Mouse (Mus musculus) Muller cell, postnatal 12 days (primary cell): ENCODE results near the gene 1500009L16Rik.

ENCODE experiments used
- DNase-seq: peaks from one replicate; pipeline ENCODE4 v3.0.0-alpha.2; 2015; ENCODE audit errors: inconsistent ontology term

1500009L16Rik gene

GRCm38 (mm10) chr10:83722579-83723031 lies at the start of gene 1500009L16Rik:
Gene 1500009L16Rik (plus strand): TSS chr10:83722865.
- DNase-seq = peak; percentile 89

DNA sequence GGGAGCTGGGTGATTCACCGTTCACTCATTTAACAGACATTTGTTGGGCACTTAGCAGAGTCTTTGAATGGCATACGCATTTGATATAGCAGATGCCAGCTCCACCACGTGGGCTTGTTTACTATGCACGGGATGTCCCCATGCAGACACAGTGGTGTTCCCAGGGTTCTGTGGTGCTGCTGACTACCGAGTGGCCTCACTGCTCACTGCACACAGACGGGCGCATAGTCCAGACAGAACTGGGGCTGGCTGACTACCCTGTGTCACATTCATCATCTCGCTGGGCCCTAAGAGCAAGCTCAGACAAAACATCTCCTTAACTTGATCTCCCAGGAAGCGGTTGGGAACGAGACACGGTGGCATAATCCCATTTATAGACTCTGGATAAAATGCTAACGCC lies 41.3 kb upstream of the 1500009L16Rik start:
- no peak for DNase-seq

- no peak for DNase-seq
Measured at GRCm38 (mm10) chr10:83688215-83688614, 34.5 kb upstream of the 1500009L16Rik start.

DNA sequence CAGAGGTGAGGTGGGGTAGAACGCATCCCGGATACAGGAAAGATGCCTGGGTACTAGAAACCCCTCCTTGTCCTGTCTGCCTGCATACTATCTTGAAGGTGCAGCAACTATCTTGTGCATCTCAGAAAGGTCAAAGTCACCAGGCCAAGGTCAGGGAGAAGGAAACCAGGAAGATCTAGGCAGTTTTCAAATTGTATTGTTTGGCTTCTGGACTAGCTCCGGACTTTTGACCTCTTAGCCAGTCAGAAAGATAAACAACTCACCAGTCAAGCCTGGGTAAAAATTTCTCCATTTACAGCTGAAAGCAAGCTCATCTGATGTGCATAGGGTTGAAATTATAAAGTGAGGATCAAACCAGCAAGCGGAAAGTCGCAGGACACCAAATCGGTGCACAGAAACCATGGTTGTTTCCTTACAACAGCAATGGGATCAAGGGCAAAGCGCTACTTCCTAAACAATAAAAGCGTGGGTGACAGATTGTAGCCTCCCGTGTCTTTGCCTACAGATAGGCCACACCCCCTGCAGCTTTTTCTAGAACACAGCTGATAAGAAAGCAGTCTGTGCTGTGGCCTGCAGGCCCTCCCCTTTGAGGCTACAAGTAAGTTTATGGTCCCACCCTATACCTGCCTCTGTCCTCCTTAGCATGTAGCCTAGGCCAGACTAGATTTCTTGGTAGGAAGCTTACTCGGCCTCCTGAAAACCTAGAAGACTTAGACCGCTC lies 30.3 kb upstream of the 1500009L16Rik start:
- DNase-seq = no peak

GRCm38 (mm10) chr10:83696226-83696625 lies 26.4 kb upstream of the 1500009L16Rik start:
- DNase-seq = no peak

DNA sequence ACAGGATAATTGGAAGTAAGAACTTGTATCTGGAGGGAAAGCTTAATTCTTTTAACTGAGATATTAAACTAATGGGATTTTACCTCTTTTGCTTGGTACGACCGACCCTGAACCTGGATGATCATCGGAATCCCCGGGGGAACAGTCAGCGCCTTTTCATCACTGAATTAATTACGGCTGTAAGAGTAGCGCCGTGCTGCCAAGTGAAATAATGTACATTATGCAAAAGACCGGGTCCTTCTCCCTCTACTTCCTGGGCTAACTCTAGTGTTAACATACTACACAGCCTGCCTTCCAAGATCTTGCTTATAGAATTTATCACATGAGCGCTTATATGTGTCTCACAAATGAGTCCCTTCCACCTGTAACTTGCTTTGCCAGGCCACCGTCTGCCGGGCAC lies 16.0 kb upstream of the 1500009L16Rik start:
- DNase-seq = no peak

GRCm38 (mm10) chr10:83709920-83710319 lies 12.7 kb upstream of the 1500009L16Rik start:
- no peak for DNase-seq

DNA sequence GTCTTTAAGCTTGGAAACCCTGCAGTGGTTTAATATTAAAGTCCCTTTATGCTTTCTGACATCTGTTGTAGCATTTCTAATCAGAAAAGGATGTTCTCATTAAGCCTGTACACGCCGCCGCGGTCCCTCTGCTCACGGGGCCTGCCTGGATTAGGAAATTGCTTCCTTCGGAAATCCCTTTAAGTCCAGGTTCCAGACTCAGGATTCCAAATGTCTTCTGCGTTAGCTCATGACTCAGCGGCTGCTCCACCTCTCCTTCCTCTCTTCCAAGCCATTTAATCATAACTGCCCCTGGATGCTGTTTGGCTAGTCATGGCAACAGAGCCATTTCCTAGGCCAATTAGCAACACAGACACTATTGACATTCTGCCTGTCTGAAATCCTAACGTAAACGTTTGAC lies 10.9 kb upstream of the 1500009L16Rik start:
- DNase-seq = peak; percentile 17

DNA sequence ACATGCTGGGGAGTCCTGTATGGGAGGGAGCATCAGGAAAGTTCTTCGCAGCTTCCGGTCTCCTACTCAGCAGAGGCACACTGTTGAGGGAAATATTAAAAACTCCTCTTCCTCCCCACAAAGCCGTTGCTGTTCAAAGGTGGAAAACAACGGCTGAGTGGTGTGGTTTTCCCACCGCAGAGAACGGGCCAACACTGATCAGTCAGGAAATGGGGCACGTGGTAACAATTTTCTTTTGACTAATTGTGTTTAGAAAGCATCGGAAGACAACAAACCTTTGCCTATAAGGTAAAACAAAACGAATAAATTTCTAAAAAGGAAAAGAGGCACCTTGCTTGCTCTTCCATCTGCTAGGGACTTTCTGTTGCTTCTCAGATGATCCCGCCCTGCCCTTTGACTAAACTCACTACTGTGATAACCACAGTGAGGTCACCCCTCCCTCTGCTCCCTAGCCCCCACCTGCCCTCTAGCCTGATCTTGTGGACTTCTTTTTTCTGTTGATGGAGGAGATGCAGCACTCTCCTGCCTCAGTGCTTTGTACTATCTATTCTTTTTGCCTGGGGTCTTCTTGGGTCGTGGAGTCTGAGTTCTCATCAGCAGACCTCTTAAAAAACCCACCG lies 3.7 kb upstream of the 1500009L16Rik start:
- DNase-seq = no peak

DNA sequence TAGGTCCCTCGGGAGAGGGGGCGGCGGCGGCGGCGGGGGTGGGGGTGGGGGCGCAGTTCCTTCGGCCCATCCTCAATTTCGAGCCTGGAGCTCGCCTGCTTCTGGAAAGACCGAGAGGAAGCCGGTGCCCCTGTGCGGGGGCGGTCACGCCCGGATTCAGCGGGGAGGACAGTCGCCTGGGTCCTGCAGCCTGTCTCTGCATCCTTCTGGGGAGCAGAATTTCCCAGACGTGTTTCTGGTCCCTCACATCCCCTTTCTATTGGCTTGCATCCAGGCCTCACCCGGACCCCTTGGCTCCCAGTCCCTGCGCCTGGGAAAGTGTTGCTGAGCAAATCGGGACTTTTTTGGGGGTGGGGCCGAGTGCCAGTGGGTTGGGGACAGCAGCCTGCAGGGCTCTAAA lies 390 bp downstream of the 1500009L16Rik start:
- no peak for DNase-seq

DNA sequence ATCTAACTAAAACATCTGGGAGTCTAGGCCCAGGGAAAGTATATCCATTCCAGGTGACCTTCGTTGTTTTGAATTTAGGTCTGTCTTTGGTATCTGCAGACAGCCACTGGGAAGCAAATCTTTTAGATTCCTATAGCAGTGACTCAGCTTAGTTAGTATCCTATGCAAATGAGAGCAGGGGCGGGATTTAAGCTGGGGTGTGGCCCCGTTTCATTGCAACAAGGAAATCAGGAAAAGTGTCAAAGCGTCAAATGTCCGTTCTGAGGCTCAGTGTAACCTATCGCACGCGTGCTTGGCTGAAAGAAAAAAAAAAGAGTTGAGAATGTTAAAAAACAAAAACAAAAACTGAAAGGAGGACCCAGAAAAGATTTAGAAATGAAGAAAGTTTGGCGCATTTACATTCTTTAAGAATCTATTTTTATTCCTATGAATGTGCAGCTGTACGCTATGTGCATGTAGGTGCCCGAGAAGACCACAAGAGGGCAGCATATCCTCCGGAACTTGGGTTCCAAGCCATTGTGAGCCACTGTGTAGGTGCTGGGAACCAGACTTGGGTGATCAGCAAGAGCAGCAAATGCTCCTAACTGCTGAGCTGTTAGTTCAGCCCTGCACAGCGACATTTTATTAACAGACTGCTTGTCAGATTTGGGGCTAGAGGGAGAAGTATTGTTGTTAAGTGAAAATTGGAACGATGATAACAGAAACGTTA lies 1.8 kb downstream of the 1500009L16Rik start:
- no peak for DNase-seq

GRCm38 (mm10) chr10:83726164-83726563 lies 3.5 kb downstream of the 1500009L16Rik start:
- peak; percentile 42 for DNase-seq

DNA sequence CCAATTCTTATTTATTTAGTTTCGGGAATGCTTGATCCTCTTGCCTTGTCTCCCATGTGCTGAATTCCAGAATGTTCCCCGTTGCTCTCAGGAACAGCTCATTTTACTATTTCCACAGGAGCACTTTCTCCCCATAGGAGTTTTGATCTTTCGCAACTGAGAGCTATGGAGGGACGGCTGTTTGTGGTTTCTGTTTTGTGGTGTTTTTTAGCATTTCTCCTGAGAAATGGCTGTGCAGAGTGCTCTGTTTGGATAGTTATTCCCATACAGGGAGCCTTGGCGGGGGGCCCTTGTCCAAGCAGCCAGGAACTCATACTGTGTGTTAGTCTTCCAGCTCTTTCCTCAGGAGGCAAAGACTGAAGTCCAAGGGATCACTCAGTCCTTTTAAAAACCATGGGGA lies 5.2 kb downstream of the 1500009L16Rik start:
- no peak for DNase-seq

GRCm38 (mm10) chr10:83728529-83728928 lies 5.9 kb downstream of the 1500009L16Rik start:
- no peak for DNase-seq

DNA sequence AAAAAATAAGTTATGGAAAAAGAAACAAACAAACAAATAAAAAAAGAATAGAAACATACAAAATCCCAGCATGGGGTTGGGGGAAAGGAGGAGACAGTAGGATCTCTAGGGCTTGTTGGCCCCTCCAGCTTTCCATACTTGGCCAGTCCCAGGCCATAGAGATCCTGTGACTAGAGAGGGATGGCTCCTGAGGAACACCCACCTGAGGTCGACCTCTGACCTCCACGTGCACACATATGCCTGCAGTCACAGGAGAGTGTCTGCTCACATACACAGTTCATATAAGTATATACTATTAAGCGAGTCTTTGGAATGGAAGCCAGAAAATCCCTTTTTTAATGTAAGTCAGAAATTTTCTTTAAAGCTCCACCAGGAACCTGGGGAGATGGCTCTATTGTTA lies 6.4 kb downstream of the 1500009L16Rik start:
- DNase-seq = no peak

- DNase-seq = peak; percentile 60
Measured at GRCm38 (mm10) chr10:83729492-83729891, 6.8 kb downstream of the 1500009L16Rik start.

GRCm38 (mm10) chr10:83733725-83734124 lies 11.1 kb downstream of the 1500009L16Rik start:
- no peak for DNase-seq

DNA sequence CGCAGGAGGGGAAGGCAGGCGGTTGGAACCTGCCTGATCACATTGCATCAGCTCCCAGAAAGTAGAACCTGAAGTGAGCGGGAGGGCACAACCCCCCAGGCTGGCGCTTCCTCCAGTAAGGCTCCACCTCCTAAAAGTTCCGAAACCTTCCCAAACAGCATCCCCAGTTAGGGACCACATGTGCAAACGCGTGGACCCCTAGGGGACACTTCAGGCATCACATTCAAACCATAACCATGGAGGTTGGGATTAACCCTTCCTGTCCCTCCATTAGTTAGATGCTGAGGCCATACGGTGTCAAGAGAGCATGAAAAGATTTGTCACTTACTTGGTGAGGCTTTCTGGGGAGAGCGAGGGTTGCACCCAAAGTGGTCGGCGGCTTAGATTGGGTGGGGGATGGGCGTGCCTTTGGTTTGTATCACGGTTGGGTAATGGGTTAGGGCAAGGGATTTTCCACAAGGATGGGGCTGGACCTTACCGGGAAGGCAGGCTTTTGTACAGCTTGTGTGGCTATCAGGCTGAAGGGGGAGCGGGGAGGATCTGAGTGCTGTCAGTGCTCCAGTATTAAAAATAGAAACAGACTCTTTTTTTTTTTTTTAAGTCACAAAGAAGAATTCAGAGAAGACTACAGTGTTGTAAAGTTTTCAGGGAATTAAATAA lies 16.5 kb downstream of the 1500009L16Rik start:
- DNase-seq = no peak

DNA sequence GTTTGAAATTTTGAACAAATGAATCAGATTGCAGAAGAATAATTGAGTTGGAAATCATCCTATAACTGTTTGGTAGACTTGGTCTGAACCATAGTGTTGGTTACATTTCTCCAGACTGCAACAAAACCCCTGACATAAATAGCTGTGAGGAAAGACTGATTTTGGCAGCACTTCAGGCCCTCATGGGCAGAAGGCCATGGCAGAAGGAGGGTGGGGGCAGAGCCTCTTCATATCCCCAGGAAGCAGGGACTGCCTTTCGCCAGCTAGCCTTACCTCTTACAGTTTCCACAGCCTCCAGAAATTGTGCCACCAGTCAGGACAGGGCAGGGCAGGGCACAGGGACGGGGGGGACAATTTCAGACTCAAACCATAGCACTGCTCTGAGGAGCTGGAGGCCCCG lies 22.0 kb downstream of the 1500009L16Rik start:
- peak; percentile 55 for DNase-seq

DNA sequence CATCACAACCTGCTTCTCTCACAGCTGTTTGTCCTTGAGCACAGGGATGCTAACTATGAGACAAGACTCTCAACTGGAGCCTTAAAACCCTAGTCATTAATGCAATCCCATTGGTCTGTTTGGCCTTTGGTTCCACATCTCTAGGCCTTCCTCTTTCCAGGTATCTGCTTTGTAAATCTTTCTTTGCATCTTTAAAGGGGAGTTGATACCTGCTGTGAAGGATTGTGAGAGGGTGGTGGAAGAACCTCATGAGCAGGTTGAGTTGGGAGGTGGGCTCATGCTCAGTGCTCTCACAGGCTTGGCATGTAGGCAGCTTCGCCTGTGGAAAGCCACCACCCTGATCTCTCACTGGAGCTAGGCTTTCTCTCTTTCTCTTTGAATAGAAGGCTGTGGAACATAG lies 30.4 kb downstream of the 1500009L16Rik start:
- DNase-seq = no peak

DNA sequence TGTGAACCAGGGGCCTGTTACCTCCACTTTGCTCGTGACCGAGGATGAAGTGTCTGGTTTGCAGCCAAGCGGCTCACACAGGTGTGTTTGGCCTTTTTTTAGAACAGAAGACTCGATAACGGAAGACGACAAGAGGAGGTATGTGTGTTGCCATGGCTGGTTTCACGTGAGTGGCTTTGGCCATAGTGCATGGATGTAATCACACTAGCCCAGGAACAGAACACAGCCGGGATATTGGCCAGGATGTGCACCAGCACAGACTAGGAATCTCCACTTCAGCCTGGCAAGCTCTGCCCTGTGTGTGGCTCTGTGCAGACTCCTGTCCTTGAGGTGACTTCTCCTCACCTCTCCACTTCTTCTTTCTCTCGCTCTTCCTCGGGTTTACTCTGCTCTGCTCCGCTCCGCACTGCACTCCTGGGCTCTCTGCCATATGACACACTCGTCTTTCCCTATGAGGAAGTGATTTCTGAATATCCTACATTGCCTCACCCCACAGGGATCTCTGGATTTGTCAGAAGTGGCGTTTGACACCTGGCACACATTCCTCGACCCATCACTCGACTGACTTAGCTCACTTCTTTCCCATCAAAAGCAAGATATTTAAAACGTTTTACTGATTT lies 34.8 kb downstream of the 1500009L16Rik start:
- no peak for DNase-seq

DNA sequence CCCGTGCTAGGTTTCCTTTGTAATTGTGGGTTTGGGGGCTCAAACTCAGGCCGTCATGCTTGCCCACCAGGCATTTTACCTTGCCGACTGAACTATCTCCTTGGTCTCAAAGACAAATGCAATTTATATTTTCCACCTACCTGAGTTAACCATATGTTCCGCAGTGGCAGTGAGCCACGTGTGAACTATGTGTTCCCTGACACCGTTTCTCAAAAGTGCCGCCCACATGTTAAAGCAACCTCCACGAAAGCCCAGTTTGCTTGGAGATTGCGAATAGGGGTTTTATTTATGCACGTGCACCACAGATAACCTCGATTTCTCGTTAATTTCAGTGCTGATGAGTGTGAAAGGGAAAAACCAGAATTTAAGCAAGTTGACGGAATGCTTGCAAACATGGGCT lies 36.1 kb downstream of the 1500009L16Rik start:
- no peak for DNase-seq
